Mouse (Mus musculus): ENCODE measurements around the gene Nup210l. TPM values are rescaled to one million over a fixed set of nuclear protein-coding genes. Genes with fewer than 3 reads are reported as not detected.

Nup210l gene
- polyA plus RNA-seq, 1 experiment from 2014 or later, result 0.36 TPM

DNA sequence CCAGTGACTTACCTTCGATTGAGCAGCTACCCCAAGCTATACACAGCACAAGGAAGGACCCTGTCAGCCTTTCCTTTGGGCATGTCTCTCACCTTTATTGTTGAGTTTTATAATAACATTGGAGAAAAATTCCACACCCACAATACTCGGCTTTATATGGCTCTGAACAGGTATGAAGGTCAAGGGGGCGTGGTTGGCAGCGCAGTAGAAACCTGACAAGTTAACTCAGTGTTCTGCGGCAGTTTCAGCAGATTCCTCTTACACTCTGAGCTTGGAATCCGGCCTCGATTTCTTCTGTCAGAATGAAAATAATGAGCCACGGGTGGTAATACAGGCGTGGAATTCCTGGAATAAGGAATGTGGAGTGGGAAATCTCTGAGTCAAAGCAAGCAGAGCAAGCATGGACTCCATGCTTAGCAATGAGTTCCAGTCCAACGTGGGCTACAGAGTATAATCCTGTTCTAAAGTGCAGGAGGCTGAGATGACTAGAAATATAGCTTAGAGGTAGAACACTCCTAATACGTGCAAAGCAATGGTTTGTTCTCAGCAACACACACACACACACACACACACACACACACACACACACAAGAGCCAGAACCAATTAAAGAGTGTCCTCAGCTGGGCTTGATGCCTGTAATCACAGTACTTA, 87.1 kb downstream of the Nup210l start:
- H3K9ac ChIP-seq (replicated peaks; ENCODE audit: low read length), result no peak overlapping the region
- no peaks in the 10 kb centered on the region for H3K4me1 ChIP-seq (ENCODE audit: insufficient read depth, low read length)
- H3K27ac ChIP-seq (ENCODE audit: low read length), result no peak overlapping the region
- WGBS, result 79% methylated on average over 11 of the region's 11 CpGs
- H3K4me3 ChIP-seq (ENCODE audit: low read length), result no peak overlapping the region
- no peaks in the 10 kb centered on the region for H3K36me3 ChIP-seq (ENCODE audit: insufficient read depth, low read length)
- H3K9me3 ChIP-seq (ENCODE audit: low read length), result no peaks in the 10 kb centered on the region
- no peaks in the 10 kb centered on the region for H3K27me3 ChIP-seq (ENCODE audit: insufficient read depth, low read length)
- H3K4me2 ChIP-seq (replicated peaks; ENCODE audit: low read depth, low read length), result no peak overlapping the region
- no peak for ATAC-seq (ENCODE audit: low FRiP score, low TSS enrichment)

DNA sequence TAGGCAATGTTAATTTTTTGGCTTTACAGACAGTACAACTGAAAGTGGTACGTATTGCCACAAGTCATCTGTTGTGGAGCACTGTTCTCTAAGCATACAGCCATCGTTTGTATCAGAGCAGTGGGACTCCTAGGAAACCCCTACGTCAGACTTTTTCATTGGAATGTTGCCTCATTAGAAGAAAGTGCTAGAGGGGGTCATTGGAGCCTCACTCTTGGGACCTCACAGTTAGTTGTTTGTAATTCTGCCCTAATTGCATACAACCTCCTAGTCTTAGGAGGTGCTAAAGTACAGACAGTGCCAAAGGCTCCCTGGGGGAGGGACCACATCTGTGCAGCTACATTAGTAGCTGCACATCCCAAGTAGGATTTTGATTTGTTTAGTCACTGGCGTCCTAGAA, 90.8 kb downstream of the Nup210l start:
- Histone ChIP-seq H3K27ac (ENCODE audit: low read length) (no peak overlapping the region), H3K9me3 (ENCODE audit: low read length) (no peaks in the 10 kb centered on the region), H3K27me3 (ENCODE audit: insufficient read depth, low read length) (no peaks in the 10 kb centered on the region), H3K9ac (replicated peaks; ENCODE audit: low read length) (no peak overlapping the region), H3K4me3 (ENCODE audit: low read length) (no peak overlapping the region), H3K4me1 (ENCODE audit: insufficient read depth, low read length) (no peaks in the 10 kb centered on the region), H3K4me2 (replicated peaks; ENCODE audit: low read depth, low read length) (no peak overlapping the region), H3K36me3 (ENCODE audit: insufficient read depth, low read length) (no peaks in the 10 kb centered on the region)
- no peak for ATAC-seq (ENCODE audit: low FRiP score, low TSS enrichment)
- WGBS, result 50% methylated on average over 4 of the region's 4 CpGs

DNA sequence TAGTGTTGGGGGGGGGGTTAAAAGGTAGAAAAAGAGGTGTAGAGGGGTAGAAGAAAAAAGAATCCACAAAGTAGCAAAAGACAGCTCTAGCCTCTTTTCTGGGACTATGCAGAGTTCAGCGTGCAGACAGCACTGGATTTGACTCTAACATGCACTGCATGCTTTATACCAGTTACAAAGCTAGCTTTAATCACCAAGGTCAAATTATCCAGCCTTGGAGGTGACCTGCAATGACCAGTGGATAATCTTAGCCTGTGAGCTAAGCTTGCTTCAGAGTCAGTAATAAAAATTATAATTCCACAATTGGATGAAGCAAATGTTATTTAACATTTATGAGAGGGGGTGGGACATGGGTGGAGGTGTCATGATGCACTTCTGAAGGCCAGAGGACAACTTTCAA, 91.7 kb downstream of the Nup210l start:
- Histone ChIP-seq H3K9ac (replicated peaks; ENCODE audit: low read length) (no peak overlapping the region), H3K9me3 (ENCODE audit: low read length) (no peaks in the 10 kb centered on the region), H3K27me3 (ENCODE audit: insufficient read depth, low read length) (no peaks in the 10 kb centered on the region), H3K27ac (ENCODE audit: low read length) (no peak overlapping the region), H3K4me2 (replicated peaks; ENCODE audit: low read depth, low read length) (no peak overlapping the region), H3K36me3 (ENCODE audit: insufficient read depth, low read length) (no peaks in the 10 kb centered on the region), H3K4me3 (ENCODE audit: low read length) (no peak overlapping the region), H3K4me1 (ENCODE audit: insufficient read depth, low read length) (no peaks in the 10 kb centered on the region)
- no peak for ATAC-seq (ENCODE audit: low FRiP score, low TSS enrichment)
- WGBS, result 79% methylated on average over 1 of the region's 1 CpGs

DNA sequence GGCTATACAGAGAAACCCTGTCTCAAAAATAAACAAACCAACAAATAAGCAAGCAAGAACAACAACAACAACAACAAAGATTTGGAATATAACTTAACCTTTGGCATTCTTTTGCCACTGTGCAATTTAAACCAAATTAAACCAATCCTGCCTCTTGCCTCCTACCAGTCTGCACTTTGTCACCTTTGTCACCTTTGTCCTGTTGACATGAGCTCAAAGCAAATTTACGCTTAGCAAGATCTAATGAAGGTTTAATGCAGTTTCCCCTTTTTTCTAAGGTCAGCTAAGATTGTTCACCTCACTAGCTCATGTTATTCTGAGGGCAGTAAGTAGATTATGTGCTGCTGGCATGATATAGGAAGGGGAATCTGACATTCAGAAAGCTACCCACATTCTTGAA, 93.6 kb downstream of the Nup210l start:
- Histone ChIP-seq H3K4me2 (replicated peaks; ENCODE audit: low read depth, low read length) (no peak overlapping the region), H3K4me3 (ENCODE audit: low read length) (no peak overlapping the region), H3K27ac (ENCODE audit: low read length) (no peak overlapping the region), H3K9me3 (ENCODE audit: low read length) (no peaks in the 10 kb centered on the region), H3K27me3 (ENCODE audit: insufficient read depth, low read length) (no peaks in the 10 kb centered on the region), H3K36me3 (ENCODE audit: insufficient read depth, low read length) (no peaks in the 10 kb centered on the region), H3K9ac (replicated peaks; ENCODE audit: low read length) (no peak overlapping the region), H3K4me1 (ENCODE audit: insufficient read depth, low read length) (no peaks in the 10 kb centered on the region)
- WGBS, result 78% methylated on average over 1 of the region's 1 CpGs
- ATAC-seq (ENCODE audit: low FRiP score, low TSS enrichment), result no peak

DNA sequence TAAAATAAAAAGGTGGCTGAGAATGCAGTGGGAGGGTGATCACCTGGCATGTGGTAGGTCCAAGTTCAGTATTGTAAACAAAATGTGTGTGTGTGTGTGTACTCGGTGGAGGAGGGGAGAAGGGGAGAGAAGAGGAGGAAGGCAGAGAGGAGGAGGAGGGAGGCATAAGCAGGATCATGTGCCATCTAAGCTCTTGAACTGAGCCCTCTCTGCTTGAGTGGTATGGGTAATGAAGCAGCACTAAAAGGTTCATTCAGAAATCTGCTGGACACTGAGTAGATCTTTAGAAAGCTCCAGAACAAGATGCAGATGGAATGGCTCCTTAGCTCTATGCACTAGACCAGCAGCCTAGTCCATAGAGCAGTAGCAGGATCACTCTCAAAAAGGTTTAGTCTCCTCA, 99.0 kb downstream of the Nup210l start:
- H3K36me3 ChIP-seq (ENCODE audit: insufficient read depth, low read length), result peaks cover 9% of the 10 kb centered on the region; the same call in 1 of the 2 replicates
- peak; percentile 68 for ATAC-seq (ENCODE audit: low FRiP score, low TSS enrichment)

DNA sequence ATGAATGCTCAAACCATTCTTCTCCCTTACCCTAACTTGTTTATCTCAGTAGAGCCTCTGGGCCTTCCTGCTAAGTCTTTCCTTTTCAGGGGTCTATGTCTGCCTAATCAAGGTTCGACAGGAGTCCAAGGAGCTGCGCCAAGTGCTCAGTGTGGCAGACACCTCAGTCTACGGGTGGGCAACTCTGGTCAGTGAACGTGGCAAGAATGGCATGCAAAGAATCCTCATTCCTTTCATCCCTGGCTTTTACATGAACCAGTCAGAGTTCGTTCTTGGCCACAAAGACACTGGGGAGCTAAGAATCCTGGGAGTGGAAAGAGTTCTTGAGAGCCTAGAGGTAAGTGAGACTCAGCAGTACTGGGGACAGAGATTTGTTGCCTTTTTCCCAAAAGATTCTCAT, 99.7 kb downstream of the Nup210l start:
- WGBS, result 63% methylated on average over 5 of the region's 5 CpGs
- H3K27me3 ChIP-seq (ENCODE audit: insufficient read depth, low read length), result no peaks in the 10 kb centered on the region
- no peaks in the 10 kb centered on the region for H3K9me3 ChIP-seq (ENCODE audit: low read length)
- no peak overlapping the region for H3K4me3 ChIP-seq (ENCODE audit: low read length)
- no peak overlapping the region for H3K9ac ChIP-seq (replicated peaks; ENCODE audit: low read length)
- H3K27ac ChIP-seq (ENCODE audit: low read length), result no peak overlapping the region
- ATAC-seq (ENCODE audit: low FRiP score, low TSS enrichment), result no peak
- H3K4me1 ChIP-seq (ENCODE audit: insufficient read depth, low read length), result 0 out of 2 replicates have a peak, but pooled peaks cover 2% of the 10 kb centered on the region
- H3K36me3 ChIP-seq (ENCODE audit: insufficient read depth, low read length), result peaks cover 16% of the 10 kb centered on the region
- no peak overlapping the region for H3K4me2 ChIP-seq (replicated peaks; ENCODE audit: low read depth, low read length)

More for the DNA sequence above, 99.0 kb downstream of the Nup210l start:
- H3K4me1 ChIP-seq (ENCODE audit: insufficient read depth, low read length), result 0 out of 2 replicates have a peak, but pooled peaks cover 2% of the 10 kb centered on the region
- H3K27ac ChIP-seq (ENCODE audit: low read length), result no peak overlapping the region
- WGBS, result 50% methylated on average over 1 of the region's 1 CpGs
- no peak overlapping the region for H3K4me2 ChIP-seq (replicated peaks; ENCODE audit: low read depth, low read length)
- no peaks in the 10 kb centered on the region for H3K27me3 ChIP-seq (ENCODE audit: insufficient read depth, low read length)
- H3K4me3 ChIP-seq (ENCODE audit: low read length), result no peak overlapping the region
- no peaks in the 10 kb centered on the region for H3K9me3 ChIP-seq (ENCODE audit: low read length)
- H3K9ac ChIP-seq (replicated peaks; ENCODE audit: low read length), result no peak overlapping the region

DNA sequence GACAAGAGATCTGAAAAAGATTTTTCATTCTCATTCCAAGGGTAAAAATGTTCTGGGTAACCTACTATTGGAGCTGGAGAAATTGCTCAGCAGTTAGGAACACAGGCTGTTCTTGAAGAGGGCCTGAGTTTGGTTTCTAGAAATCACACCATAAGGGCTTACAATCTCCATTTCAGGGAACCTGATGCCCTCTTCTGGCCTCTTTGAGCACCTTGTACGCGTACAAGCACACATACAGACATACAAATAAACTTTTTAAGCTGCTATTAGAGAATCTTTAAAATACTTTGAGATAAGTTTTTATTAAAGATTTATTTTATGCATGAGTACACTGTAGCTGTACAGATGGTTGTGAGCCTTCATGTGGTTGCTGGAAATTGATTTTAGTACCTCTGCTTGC, 100.7 kb downstream of the Nup210l start:
- Histone ChIP-seq H3K4me2 (replicated peaks; ENCODE audit: low read depth, low read length) (no peak overlapping the region), H3K27ac (ENCODE audit: low read length) (no peak overlapping the region), H3K36me3 (ENCODE audit: insufficient read depth, low read length) (peaks cover 26% of the 10 kb centered on the region), H3K4me3 (ENCODE audit: low read length) (no peak overlapping the region), H3K27me3 (ENCODE audit: insufficient read depth, low read length) (no peaks in the 10 kb centered on the region), H3K9me3 (ENCODE audit: low read length) (no peaks in the 10 kb centered on the region), H3K4me1 (ENCODE audit: insufficient read depth, low read length) (0 out of 2 replicates have a peak, but pooled peaks cover 2% of the 10 kb centered on the region), H3K9ac (replicated peaks; ENCODE audit: low read length) (no peak overlapping the region)
- WGBS, result 93% methylated on average over 2 of the region's 2 CpGs
- no peak for ATAC-seq (ENCODE audit: low FRiP score, low TSS enrichment)

DNA sequence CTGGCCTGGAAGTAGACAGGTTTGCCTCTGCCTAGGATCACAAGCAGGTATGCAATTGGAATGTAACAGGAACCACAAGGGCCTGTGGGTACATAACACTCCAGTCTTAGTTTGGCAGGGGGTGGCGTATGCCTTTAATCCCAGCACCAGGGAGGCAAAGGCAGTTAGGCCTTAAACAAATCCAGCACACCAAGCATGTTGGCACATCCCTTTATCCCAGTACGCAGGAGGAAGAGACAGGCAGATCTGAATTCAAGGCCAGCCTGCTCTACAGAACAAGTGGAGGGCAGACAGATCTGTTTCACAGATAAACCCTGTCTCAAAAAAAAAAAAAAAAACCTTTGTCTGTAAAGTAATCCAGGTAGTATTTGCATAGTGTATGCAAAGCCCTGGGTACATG, 104.7 kb downstream of the Nup210l start:
- 85% methylated on average over 2 of the region's 2 CpGs for WGBS
- no peak overlapping the region for H3K4me2 ChIP-seq (replicated peaks; ENCODE audit: low read depth, low read length)
- H3K27ac ChIP-seq (ENCODE audit: low read length), result no peak overlapping the region
- H3K27me3 ChIP-seq (ENCODE audit: insufficient read depth, low read length), result no peaks in the 10 kb centered on the region
- no peaks in the 10 kb centered on the region for H3K9me3 ChIP-seq (ENCODE audit: low read length)
- no peak overlapping the region for H3K9ac ChIP-seq (replicated peaks; ENCODE audit: low read length)
- no peak for ATAC-seq (ENCODE audit: low FRiP score, low TSS enrichment)
- no peak overlapping the region for H3K4me3 ChIP-seq (ENCODE audit: low read length)
- H3K36me3 ChIP-seq (ENCODE audit: insufficient read depth, low read length), result peaks cover 56% of the 10 kb centered on the region
- H3K4me1 ChIP-seq (ENCODE audit: insufficient read depth, low read length), result peaks cover 18% of the 10 kb centered on the region

DNA sequence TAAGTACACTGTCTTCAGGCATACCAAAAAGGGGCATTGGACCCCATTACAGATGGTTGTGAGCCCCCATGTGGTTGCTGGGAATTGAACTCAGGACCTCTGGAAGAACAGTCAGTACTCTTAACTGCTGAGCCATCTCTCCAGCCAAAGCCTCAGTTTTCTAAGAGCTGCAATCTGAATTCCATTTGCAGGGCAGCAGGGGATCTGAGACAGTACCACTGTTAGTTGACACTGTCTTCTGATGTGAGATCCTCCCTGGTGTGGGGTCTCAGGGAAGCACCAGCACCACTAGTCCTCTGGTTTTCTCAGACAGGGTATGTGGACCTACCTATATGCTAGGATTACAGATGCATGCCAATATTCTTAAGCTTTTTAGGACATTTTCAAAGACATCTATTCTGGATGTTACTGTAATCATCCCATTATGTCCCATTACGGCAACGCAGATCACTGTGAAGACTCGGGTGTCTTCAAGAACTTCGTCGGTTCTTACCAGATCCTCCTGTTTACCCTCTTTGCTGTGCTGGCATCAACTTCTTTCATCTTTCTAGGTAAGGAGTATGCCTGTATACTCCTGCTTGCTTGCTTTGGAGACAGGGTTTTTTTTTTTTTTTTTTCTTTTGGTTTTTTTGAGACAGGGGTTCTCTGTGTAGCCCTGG, 106.1 kb downstream of the Nup210l start:
- no peak for ATAC-seq (ENCODE audit: low FRiP score, low TSS enrichment)
- Histone ChIP-seq H3K9me3 (ENCODE audit: low read length) (no peaks in the 10 kb centered on the region), H3K27ac (ENCODE audit: low read length) (no peak overlapping the region), H3K4me3 (ENCODE audit: low read length) (no peak overlapping the region), H3K4me1 (ENCODE audit: insufficient read depth, low read length) (peaks cover 24% of the 10 kb centered on the region), H3K9ac (replicated peaks; ENCODE audit: low read length) (no peak overlapping the region), H3K27me3 (ENCODE audit: insufficient read depth, low read length) (no peaks in the 10 kb centered on the region), H3K36me3 (ENCODE audit: insufficient read depth, low read length) (peaks cover 56% of the 10 kb centered on the region), H3K4me2 (replicated peaks; ENCODE audit: low read depth, low read length) (no peak overlapping the region)
- 93% methylated on average over 5 of the region's 5 CpGs for WGBS

All from kidney, embryonic 16.5 days (tissue).